Mouse (Mus musculus) small intestine, adult 2 months (tissue): ENCODE data around the gene Rapgefl1. TPM values are rescaled to one million over a fixed set of nuclear protein-coding genes. Genes with fewer than 3 reads are reported as not detected.
"Not testable (repeated sequence)": the region's sequence is repeated elsewhere in the genome, so short reads cannot be mapped to it uniquely, and the experiment has no call there.

Experiments
- H3K27ac ChIP-seq: fragments of 200-500 bp; 2 replicates; pipeline ENCODE4 v1.5.1; 2012; ENCODE audit warnings: low read depth, low read length, control low read depth, inconsistent platforms; ENCODE audit not compliant: insufficient read depth
- H3K27me3 ChIP-seq: fragments of 200-500 bp; 2 replicates; pipeline ENCODE4 v1.6.1; 2012; ENCODE audit warnings: mild to moderate bottlenecking, moderate library complexity, low read length, inconsistent platforms; ENCODE audit not compliant: control insufficient read depth, insufficient read depth
- H3K36me3 ChIP-seq: fragments of 200-500 bp; 2 replicates; pipeline ENCODE4 v1.6.1; 2012; ENCODE audit warnings: mild to moderate bottlenecking, low read length, control low read depth, inconsistent platforms; ENCODE audit not compliant: control insufficient read depth, insufficient read depth
- H3K4me1 ChIP-seq: fragments of 200-500 bp; 2 replicates; pipeline ENCODE4 v1.6.1; 2012; ENCODE audit warnings: low read length, inconsistent platforms, mixed read lengths; ENCODE audit not compliant: control insufficient read depth, insufficient read depth, insufficient read length
- H3K4me3 ChIP-seq: fragments of 200-500 bp; 2 replicates; pipeline ENCODE4 v1.5.1; 2012; ENCODE audit warnings: low read depth, mild to moderate bottlenecking, control low read depth, inconsistent platforms, low read length, moderate library complexity
- CTCF ChIP-seq: fragments of 200-500 bp; IDR thresholded peaks from 2 replicates; pipeline ENCODE4 v1.5.1; 2012; ENCODE audit warnings: low read depth, mild to moderate bottlenecking, control low read depth, inconsistent platforms, low read length, moderate library complexity, mixed read lengths; ENCODE audit not compliant: insufficient replicate concordance, insufficient read length; ENCODE audit errors: extremely low read depth
- POLR2A ChIP-seq: fragments of 200-500 bp; IDR thresholded peaks from 2 replicates; pipeline ENCODE4 v1.6.1; 2012; ENCODE audit warnings: low read depth, mild to moderate bottlenecking, control low read depth, inconsistent platforms, low read length, moderate library complexity
- WGBS: fragments of 180-500 bp; shearing (Covaris S2); methylation state at CpG from one replicate; pipeline ENCODE4 v1.1.7; 2018; 5-methylcytosine and 5-hydroxymethylcytosine counted together
- polyA plus RNA-seq: library from polyadenylated mRNA; depleted of rRNA; stranded (reverse); fragments of >200 nt; gene quantifications from 2 replicates; pipeline ENCODE4 v1.2.3, GENCODE M21; 2012

The Rapgefl1 gene
- polyA plus RNA-seq, 1 experiment, result 47.6 TPM

- TF ChIP-seq CTCF, result no peak
- no peak for TF ChIP-seq POLR2A
- no peak overlapping the region for H3K4me3 ChIP-seq
- H3K27ac ChIP-seq, result peak overlapping the region; percentile 53; the same call in 1 of the 2 replicates
- H3K4me1 ChIP-seq, result no peaks in the 10 kb centered on the region
- WGBS, result 81% methylated on average over 1 of the region's 1 CpGs
- no peaks in the 10 kb centered on the region for H3K27me3 ChIP-seq
- peaks cover 62% of the 10 kb centered on the region for H3K36me3 ChIP-seq
Measured at GRCm38 (mm10) chr11:98816706-98817239, 19.8 kb upstream of the Rapgefl1 start.

DNA sequence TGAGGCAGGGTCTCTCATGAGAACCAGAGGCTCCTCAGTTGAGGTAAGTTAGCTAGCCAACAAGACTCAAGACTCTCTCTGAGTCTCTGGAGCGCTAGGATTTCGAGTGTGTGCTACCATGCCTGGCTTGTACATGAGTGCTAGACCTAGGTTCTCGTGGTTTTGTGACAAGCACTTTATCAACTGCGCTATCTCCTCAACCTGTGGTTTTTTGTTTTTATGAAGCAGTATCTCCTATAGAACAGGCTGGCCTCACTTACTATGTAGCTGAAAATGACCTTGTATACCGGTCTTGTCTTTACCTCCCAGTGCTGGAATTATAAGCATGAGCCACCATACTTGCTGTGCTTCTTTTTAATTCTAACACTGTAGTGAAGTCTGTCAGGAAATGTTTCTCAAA is 15.6 kb upstream of the Rapgefl1 start:
- no peaks in the 10 kb centered on the region for H3K4me1 ChIP-seq
- peaks cover 74% of the 10 kb centered on the region for H3K36me3 ChIP-seq
- H3K4me3 ChIP-seq, result no peak overlapping the region
- no peaks in the 10 kb centered on the region for H3K27me3 ChIP-seq
- TF ChIP-seq CTCF (no peak), POLR2A (no peak)
- 88% methylated on average over 5 of the region's 5 CpGs for WGBS
- no peak overlapping the region for H3K27ac ChIP-seq

GRCm38 (mm10) chr11:98826071-98826470 is 10.5 kb upstream of the Rapgefl1 start:
- H3K4me3 ChIP-seq, H3K27me3 ChIP-seq, H3K4me1 ChIP-seq, H3K27ac ChIP-seq: not testable (repeated sequence)
- WGBS, result 92% methylated on average over 2 of the region's 2 CpGs
- H3K36me3 ChIP-seq, result peaks cover 76% of the 10 kb centered on the region

GRCm38 (mm10) chr11:98827877-98828276 is 8.7 kb upstream of the Rapgefl1 start:
- Histone ChIP-seq H3K27ac (no peak overlapping the region), H3K4me3 (no peak overlapping the region), H3K27me3 (no peaks in the 10 kb centered on the region), H3K4me1 (no peaks in the 10 kb centered on the region), H3K36me3 (peaks cover 73% of the 10 kb centered on the region)
- TF ChIP-seq CTCF (no peak), POLR2A (no peak)
- whole genome bisulfite sequencing, result 72% methylated on average over 2 of the region's 2 CpGs

DNA sequence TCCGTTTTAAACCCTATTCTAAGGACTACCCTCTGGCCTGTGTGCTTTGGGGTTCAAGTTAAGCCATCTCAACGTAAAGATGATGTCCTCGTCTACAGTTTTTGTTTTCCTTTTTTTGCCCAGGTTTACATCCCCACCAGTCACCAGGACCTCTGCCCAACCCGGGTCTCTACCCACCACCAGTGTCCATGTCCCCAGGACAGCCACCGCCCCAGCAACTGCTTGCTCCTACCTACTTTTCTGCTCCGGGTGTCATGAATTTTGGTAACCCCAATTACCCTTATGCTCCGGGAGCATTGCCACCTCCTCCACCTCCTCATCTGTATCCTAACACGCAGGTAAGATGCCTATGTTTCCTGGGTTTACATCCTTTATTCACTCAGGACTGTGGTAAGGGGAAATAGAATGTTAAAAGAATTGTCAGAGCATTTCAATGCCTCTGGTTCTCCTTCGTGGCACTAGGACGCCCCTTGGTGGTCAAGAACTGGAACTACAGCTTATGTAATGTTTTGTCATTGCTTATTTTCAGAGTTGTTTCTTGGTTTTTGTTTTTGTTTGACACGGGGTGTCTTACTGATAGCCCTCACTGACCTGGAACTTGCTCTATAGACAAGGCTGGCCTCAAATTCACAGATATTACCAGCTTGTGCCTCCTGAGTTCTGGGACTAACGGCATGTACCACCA is 7.4 kb upstream of the Rapgefl1 start:
- H3K4me1 ChIP-seq, result no peaks in the 10 kb centered on the region
- peaks cover 72% of the 10 kb centered on the region for H3K36me3 ChIP-seq
- H3K27ac ChIP-seq, result no peak overlapping the region
- H3K4me3 ChIP-seq, result no peak overlapping the region
- WGBS, result 70% methylated on average over 12 of the region's 12 CpGs
- H3K27me3 ChIP-seq, result no peaks in the 10 kb centered on the region
- TF ChIP-seq POLR2A, result no peak
- TF ChIP-seq CTCF, result no peak

GRCm38 (mm10) chr11:98829875-98830274 is 6.7 kb upstream of the Rapgefl1 start:
- TF ChIP-seq CTCF, result no peak
- no peak for TF ChIP-seq POLR2A
- Histone ChIP-seq H3K27ac (no peak overlapping the region), H3K4me1 (no peaks in the 10 kb centered on the region), H3K4me3 (no peak overlapping the region), H3K36me3 (peaks cover 69% of the 10 kb centered on the region), H3K27me3 (no peaks in the 10 kb centered on the region)
- 80% methylated on average over 4 of the region's 4 CpGs for WGBS

DNA sequence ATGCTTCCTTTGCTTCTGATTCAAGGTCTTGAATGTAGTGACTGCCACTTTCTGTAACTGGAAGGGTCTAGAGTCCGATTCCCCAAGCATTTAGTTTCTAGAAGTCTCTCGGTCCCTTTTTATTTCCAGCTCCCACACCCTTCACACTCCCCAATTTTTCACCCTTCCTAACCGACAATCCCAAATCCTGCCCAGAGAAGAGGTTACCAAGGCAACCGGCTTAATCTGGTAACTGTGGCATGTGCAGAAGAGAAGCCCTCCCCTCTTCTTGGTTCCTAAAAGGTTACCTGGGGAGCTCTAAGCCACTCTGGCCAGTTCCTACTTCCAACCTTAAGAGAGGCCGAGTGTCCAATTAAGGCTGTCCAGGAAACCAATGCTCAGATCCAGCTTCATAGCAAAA is 1.3 kb upstream of the Rapgefl1 start:
- Histone ChIP-seq H3K4me3 (no peak overlapping the region), H3K27ac (no peak overlapping the region), H3K4me1 (peaks cover 20% of the 10 kb centered on the region), H3K36me3 (peaks cover 30% of the 10 kb centered on the region), H3K27me3 (0 out of 2 replicates have a peak, but pooled peaks cover 4% of the 10 kb centered on the region)
- WGBS, result 57% methylated on average over 5 of the region's 5 CpGs
- TF ChIP-seq CTCF (no peak), POLR2A (no peak)
